Mouse (Mus musculus) CH12.LX (cell line): ENCODE measurements around the gene Nup188.

Experiments
- CTCF ChIP-seq, 2 experiments: IDR thresholded peaks in 1 of 2; conservative IDR thresholded peaks in 1 of 2; 2 replicates each; pipeline ENCODE4 v1.5.1; 2011 to 2012; ENCODE audit warnings: low read depth in 2 of 2, low read length in 2 of 2, improper control_type of control experiment in 1 of 2, inconsistent platforms in 1 of 2, mild to moderate bottlenecking in 1 of 2, moderate library complexity in 1 of 2
- ZNF384 ChIP-seq: IDR thresholded peaks from 2 replicates; pipeline ENCODE4 v1.6.1; 2012; ENCODE audit warnings: low read depth, low read length, improper control_type of control experiment, inconsistent platforms

GRCm38 (mm10) chr2:30251417-30252104, 34.6 kb upstream of the Nup188 start:
- no peak for TF ChIP-seq ZNF384
- TF ChIP-seq CTCF (conservative IDR thresholded peaks at IDR 0.05 in 1 of 2, IDR thresholded peaks at IDR 0.05 in 1 of 2; ENCODE audit: low read depth in 2 of 2, low read length in 2 of 2) = no peak
